Mouse (Mus musculus) hindbrain, embryonic 15.5 days (tissue): Measurements from ENCODE around the gene Rpl36. TPM values are rescaled to one million over a fixed set of nuclear protein-coding genes. Genes with fewer than 3 reads are reported as not detected.

Experiments
- ATAC-seq: fragments of 200-750 bp; cut with Nextera tagmentation; 2 replicates; pipeline ENCODE4 v1.8.0; 2017; ENCODE audit warnings: low read depth, moderate number of reproducible peaks, moderate TSS enrichment; ENCODE audit not compliant: low FRiP score
- H3K27ac ChIP-seq: fragments of 300-500 bp; sonication (generic); replicated peaks from 2 replicates; pipeline ENCODE4 v1.5.1; 2015; ENCODE audit warnings: mild to moderate bottlenecking, inconsistent platforms
- H3K27me3 ChIP-seq: fragments of 300-500 bp; sonication (generic); 2 replicates; pipeline ENCODE4 v1.6.1; 2015; ENCODE audit warnings: control low read depth, inconsistent platforms
- H3K36me3 ChIP-seq: fragments of 300-500 bp; sonication (generic); 2 replicates; pipeline ENCODE4 v1.6.1; 2015; ENCODE audit warnings: control low read depth, inconsistent platforms
- H3K4me1 ChIP-seq: fragments of 300-500 bp; sonication (generic); replicated peaks from 2 replicates; pipeline ENCODE4 v1.6.1; 2015; ENCODE audit warnings: control low read depth, inconsistent platforms
- H3K4me2 ChIP-seq: fragments of 300-500 bp; sonication (generic); 2 replicates; pipeline ENCODE4 v1.6.1; 2015; ENCODE audit warnings: moderate library complexity, mild to moderate bottlenecking, inconsistent platforms
- H3K4me3 ChIP-seq: fragments of 300-500 bp; sonication (generic); 2 replicates; pipeline ENCODE4 v1.5.1; 2015; ENCODE audit warnings: mild to moderate bottlenecking, inconsistent platforms
- H3K9ac ChIP-seq: fragments of 300-500 bp; sonication (generic); 2 replicates; pipeline ENCODE4 v1.6.1; 2015; ENCODE audit warnings: inconsistent platforms
- H3K9me3 ChIP-seq: fragments of 300-500 bp; sonication (generic); 2 replicates; pipeline ENCODE4 v1.6.1; 2016; ENCODE audit warnings: control low read depth, inconsistent platforms
- WGBS: fragments of 180-500 bp; shearing (Covaris S2); methylation state at CpG from one replicate; pipeline ENCODE4 v1.1.7; 2015; 5-methylcytosine and 5-hydroxymethylcytosine counted together
- polyA plus RNA-seq: library from polyadenylated mRNA; unstranded; fragments of >200 nt; fragmentation: Nextera tagmentation; extraction: Ambion mirVana; gene quantifications from 2 replicates; pipeline ENCODE4 v1.2.1, GENCODE M21; 2015

Gene Rpl36
- 939 and 1,057 TPM in 2 replicates for polyA plus RNA-seq

DNA sequence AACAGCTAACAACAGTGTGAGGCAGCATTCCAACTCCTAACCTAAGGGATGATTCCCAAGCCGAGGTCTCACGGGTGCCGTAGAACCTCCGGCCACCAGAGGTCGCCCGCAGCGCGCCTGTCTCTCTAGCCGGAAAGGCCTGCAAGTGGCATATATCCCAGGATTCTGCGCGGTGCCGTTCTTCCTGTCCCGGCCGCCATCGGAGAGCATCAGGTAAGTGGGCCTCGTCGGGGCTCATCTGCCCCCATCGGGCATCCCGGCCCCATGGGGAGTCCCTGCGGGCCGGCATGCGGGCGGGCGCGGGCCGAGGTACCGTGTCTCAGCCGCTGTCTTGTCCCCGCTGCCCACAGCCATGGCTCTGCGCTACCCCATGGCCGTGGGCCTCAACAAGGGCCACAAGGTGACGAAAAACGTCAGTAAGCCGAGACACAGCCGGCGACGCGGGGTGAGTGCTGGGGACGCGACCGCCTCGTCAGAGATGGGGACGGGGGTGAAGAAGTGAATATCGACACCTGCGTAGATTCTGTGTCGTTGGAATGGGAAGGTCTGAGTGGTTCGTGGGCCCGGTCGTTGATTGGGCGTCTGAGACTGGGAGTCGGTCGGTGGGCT lies at the start of gene Rpl36:
Gene Rpl36, plus strand, starts transcription at position 181 of the 609 bp plus-strand sequence.
- Histone ChIP-seq H3K4me1 (peaks cover 44% of the 10 kb centered on the region), H3K9ac (peak within 1 kb of the TSS; percentile 68), H3K27ac (peak within 1 kb of the TSS; percentile 94), H3K4me3 (peak within 1 kb of the TSS; percentile 77), H3K4me2 (peak within 1 kb of the TSS; percentile 70), H3K27me3 (no peaks in the 10 kb centered on the region), H3K9me3 (no peaks in the 10 kb centered on the region), H3K36me3 (peaks cover 22% of the 10 kb centered on the region)
- ATAC-seq, result peak; percentile 63
- WGBS, result 0% methylated on average over 52 of the region's 52 CpGs

DNA sequence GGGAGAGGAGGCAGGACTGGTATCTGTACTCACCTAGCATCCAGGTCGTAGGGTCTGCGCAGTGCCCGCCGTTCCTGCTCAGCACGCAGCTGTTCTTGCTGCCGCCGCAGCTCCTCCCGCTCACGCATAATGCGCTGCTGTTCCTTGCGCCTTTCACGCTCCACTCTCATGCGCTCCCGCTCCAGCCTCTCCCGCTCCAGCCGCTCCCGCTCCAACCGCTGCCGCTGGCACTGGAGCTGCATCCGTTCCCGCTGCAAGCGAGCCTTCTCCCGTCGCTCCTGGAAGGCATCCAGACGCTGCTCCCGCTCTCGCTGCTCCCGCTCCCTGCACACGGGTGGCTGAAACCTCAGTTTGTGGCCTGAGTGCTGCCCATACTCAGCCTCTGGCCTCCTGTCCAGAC lies 46.9 kb upstream of the Rpl36 start:
- H3K4me1 ChIP-seq, result no peaks in the 10 kb centered on the region
- H3K27me3 ChIP-seq, result no peaks in the 10 kb centered on the region
- H3K9me3 ChIP-seq, result no peaks in the 10 kb centered on the region
- H3K36me3 ChIP-seq, result peaks cover 96% of the 10 kb centered on the region
- H3K27ac ChIP-seq, result no peak overlapping the region
- H3K4me3 ChIP-seq, result no peak overlapping the region
- no peak overlapping the region for H3K9ac ChIP-seq
- no peak for ATAC-seq
- H3K4me2 ChIP-seq, result no peak overlapping the region
- 94% methylated on average over 29 of the region's 29 CpGs for WGBS

DNA sequence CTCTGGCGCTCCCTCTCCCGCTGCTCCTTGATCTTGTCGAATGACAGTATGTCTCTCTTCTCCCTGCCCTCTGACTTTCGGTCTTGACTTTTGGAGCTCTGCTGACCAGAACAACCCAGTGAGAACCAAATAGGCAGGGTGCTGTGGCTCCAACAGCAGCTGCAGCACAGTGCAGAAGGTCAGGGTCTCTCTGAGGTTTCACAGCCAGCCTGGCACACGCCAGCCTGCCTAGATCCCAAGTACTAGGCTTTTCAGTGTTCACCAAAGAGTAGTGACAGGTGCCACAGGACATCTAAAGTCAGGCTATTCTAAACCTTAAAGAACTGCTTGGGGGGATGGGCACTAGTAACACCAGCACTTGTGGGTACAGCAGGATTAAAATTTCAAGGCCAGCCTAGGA lies 46.3 kb upstream of the Rpl36 start:
- ATAC-seq, result no peak
- Histone ChIP-seq H3K27me3 (no peaks in the 10 kb centered on the region), H3K27ac (no peak overlapping the region), H3K4me2 (no peak overlapping the region), H3K9me3 (no peaks in the 10 kb centered on the region), H3K4me1 (no peaks in the 10 kb centered on the region), H3K9ac (no peak overlapping the region), H3K36me3 (peaks cover 98% of the 10 kb centered on the region), H3K4me3 (no peak overlapping the region)
- WGBS, result 96% methylated on average over 5 of the region's 5 CpGs

DNA sequence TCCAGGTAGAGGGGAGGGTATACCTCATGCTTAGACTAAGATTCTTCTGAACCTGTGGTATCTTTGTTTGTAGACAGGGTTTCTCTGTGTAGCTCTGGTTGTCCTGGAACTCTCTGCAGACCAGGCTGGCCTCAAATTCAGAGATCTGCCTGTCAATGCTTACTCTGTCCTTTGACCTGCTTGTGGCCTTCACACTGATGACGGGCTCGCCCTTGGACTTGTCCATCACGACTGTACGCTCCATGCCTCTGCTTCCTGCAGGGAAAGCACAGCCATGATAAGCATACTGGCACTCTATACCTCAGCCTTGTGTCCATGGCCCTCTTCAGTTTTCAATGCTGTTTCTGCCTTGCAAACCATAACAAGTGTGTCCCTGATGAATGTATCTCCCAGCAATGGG lies 45.8 kb upstream of the Rpl36 start:
- Histone ChIP-seq H3K9ac (no peak overlapping the region), H3K4me2 (no peak overlapping the region), H3K27me3 (no peaks in the 10 kb centered on the region), H3K4me3 (no peak overlapping the region), H3K9me3 (no peaks in the 10 kb centered on the region), H3K4me1 (no peaks in the 10 kb centered on the region), H3K27ac (no peak overlapping the region), H3K36me3 (peaks cover 95% of the 10 kb centered on the region)
- WGBS, result 96% methylated on average over 4 of the region's 4 CpGs
- no peak for ATAC-seq

DNA sequence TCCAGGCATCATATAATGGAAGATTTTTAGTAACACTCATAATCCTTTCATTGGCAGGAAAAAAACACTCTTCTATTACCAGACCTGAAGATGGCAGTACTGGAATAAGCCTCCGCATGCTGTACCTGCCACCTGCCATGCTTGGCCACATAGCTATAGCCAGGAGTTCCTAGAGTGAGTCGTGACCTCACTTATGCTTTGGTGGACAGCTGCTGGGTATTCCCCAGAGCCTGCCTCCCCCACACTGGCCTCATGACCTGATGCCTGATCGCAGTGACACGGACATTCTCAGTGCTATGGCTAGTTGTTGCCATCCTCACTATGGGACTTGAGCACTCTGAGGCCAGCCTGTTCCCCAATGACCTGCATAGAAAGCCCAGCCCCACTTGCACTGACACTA lies 42.9 kb upstream of the Rpl36 start:
- Histone ChIP-seq H3K4me1 (no peaks in the 10 kb centered on the region), H3K36me3 (peaks cover 87% of the 10 kb centered on the region), H3K4me2 (no peak overlapping the region), H3K9ac (no peak overlapping the region), H3K4me3 (no peak overlapping the region), H3K27me3 (no peaks in the 10 kb centered on the region), H3K27ac (no peak overlapping the region), H3K9me3 (no peaks in the 10 kb centered on the region)
- WGBS, result 90% methylated on average over 4 of the region's 4 CpGs
- no peak for ATAC-seq

DNA sequence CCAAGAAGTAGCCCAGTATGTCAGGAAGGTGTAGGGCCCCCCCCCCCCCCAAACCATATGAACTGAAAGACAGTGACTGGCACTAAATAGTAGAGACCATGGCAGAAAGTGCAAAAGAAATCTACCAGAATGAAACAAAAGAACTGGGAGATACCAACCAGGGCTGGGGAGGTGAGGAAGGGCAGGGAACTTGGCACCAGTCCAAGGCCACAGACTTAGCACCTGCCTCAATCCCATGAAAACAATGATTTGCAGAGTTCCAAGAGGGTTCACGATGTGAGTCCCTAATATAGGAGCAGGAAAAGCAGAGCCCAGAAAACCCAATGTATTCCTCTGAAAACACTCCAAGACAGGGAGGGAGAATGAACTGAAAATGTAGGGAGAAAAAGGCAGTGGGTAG lies 41.1 kb upstream of the Rpl36 start:
- H3K4me1 ChIP-seq, result no peaks in the 10 kb centered on the region
- H3K4me3 ChIP-seq, result no peak overlapping the region
- H3K27me3 ChIP-seq, result no peaks in the 10 kb centered on the region
- no peak overlapping the region for H3K9ac ChIP-seq
- peaks cover 80% of the 10 kb centered on the region for H3K36me3 ChIP-seq
- 38% methylated on average over 1 of the region's 1 CpGs for WGBS
- no peak overlapping the region for H3K27ac ChIP-seq
- no peak overlapping the region for H3K4me2 ChIP-seq
- no peaks in the 10 kb centered on the region for H3K9me3 ChIP-seq
- ATAC-seq, result no peak

GRCm38 (mm10) chr17:56572939-56573338 lies 40.3 kb upstream of the Rpl36 start:
- Histone ChIP-seq H3K4me3 (no peak overlapping the region), H3K9me3 (no peaks in the 10 kb centered on the region), H3K36me3 (peaks cover 80% of the 10 kb centered on the region), H3K4me1 (no peaks in the 10 kb centered on the region), H3K9ac (no peak overlapping the region), H3K27ac (no peak overlapping the region), H3K27me3 (no peaks in the 10 kb centered on the region), H3K4me2 (no peak overlapping the region)
- no peak for ATAC-seq
- WGBS, result 89% methylated on average over 3 of the region's 3 CpGs

DNA sequence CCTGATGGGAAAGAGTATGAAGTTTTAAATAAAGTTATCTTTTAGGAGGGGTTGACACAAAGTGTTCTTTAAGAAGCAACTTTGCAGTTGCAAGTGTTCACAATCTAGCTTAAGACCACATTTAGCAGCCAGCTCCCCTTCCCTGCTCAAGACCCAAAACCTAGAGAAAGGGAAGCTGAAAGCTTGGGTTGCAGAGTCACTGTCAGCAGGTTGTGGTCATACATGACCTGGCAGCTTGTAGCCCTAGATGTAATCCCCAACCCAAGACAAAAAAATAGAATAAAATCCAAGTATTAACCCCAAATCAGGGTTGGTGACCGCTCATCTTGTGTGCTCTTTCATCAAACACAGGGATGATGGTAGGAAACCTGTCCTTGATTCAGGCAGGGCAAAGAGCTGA lies 30.1 kb upstream of the Rpl36 start:
- Histone ChIP-seq H3K36me3 (peaks cover 33% of the 10 kb centered on the region), H3K9me3 (no peaks in the 10 kb centered on the region), H3K4me2 (peak overlapping the region; percentile 90), H3K27ac (peak overlapping the region; percentile 96; the same call in 1 of the 2 replicates), H3K9ac (peak overlapping the region; percentile 91), H3K27me3 (no peaks in the 10 kb centered on the region), H3K4me3 (peak overlapping the region; percentile 91), H3K4me1 (peaks cover 51% of the 10 kb centered on the region)
- no peak for ATAC-seq
- WGBS, result 81% methylated on average over 1 of the region's 1 CpGs

DNA sequence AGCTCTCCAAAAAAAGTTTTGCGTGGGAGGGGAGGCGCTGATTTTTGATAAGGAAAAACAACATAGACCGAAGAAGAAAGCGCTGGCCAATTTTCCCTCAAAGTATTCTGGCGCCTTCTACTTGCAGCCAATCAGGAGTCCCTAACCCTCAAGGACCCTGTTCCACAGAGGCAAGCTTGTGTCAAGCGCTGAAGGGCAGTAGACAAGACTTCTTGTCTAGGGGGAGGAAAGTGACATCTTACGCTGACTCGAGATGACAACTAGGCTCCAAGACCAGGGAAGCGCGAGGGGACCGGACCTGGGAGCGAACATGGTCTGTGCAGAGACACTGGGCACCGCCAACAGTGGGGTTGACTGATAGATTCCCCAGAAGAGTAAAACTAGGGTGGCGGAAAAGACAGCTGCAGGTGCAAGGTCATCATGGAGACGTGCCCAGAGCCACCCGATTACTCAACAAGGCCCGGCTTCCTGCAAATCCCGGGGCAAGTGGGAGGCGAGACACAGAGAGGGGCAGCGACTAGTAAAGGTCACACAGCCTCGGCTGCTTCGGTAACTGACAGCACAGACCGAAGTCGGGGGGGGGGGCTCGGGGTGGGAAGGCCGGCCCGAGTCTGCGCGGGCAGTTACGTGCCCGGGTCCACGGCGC lies 29.5 kb upstream of the Rpl36 start:
- H3K27ac ChIP-seq, result peak overlapping the region; percentile 96
- no peak for ATAC-seq
- peak overlapping the region; percentile 91 for H3K4me3 ChIP-seq
- H3K27me3 ChIP-seq, result no peaks in the 10 kb centered on the region
- no peaks in the 10 kb centered on the region for H3K9me3 ChIP-seq
- H3K9ac ChIP-seq, result peak overlapping the region; percentile 91
- WGBS, result 3% methylated on average over 25 of the region's 33 CpGs
- H3K4me1 ChIP-seq, result peaks cover 56% of the 10 kb centered on the region
- H3K36me3 ChIP-seq, result peaks cover 31% of the 10 kb centered on the region
- H3K4me2 ChIP-seq, result peak overlapping the region; percentile 90

GRCm38 (mm10) chr17:56584257-56585130 lies 28.7 kb upstream of the Rpl36 start, which contains the start of the genes Safb2 and Safb:
TSS of gene Safb2 (minus strand) at chr17:56584585.
TSS of gene Safb (plus strand) at chr17:56584825.
- peak; percentile 96 for ATAC-seq
- Histone ChIP-seq H3K4me1 (peaks cover 60% of the 10 kb centered on the region), H3K4me2 (peak within 1 kb of the TSS; percentile 90), H3K27ac (peak within 1 kb of the TSS; percentile 96), H3K4me3 (peak within 1 kb of the TSS; percentile 96), H3K27me3 (no peaks in the 10 kb centered on the region), H3K9ac (peak within 1 kb of the TSS; percentile 92), H3K36me3 (peaks cover 36% of the 10 kb centered on the region), H3K9me3 (no peaks in the 10 kb centered on the region)
- WGBS, result under 1% methylated on average over 80 of the region's 101 CpGs

DNA sequence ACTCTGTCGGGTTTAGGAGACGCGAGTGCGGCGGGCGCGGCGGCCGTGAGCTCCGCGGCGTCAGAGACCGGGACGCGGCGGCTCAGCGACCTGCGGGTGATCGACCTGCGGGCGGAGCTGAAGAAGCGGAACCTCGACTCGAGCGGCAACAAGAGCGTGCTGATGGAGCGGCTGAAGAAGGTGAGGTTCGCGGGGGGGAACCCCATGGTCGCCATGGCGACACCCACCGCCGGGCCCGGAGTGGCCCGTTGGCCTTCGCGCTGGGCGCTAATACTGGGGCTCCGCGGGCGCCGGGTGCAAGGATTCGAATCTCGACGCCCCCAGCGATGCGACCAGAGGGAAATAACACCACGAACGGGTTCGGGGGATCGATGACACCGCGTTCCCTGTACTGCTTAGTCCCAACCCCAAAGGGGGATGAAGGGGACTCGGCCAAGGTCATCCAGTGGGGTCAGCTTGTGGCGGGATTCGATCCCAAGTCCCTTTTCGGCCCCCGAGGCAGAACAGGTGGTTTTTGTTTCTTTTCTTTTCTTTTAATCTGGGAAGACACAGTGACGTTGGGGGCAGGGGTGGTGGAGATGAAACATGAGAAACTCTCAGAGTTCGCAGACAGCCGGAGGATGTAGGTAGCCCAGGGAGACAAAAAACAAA lies 27.9 kb upstream of the Rpl36 start:
- Histone ChIP-seq H3K9ac (peak overlapping the region; percentile 92), H3K9me3 (no peaks in the 10 kb centered on the region), H3K27me3 (no peaks in the 10 kb centered on the region), H3K27ac (peak overlapping the region; percentile 95), H3K4me2 (peak overlapping the region; percentile 87), H3K4me1 (peaks cover 62% of the 10 kb centered on the region), H3K36me3 (peaks cover 42% of the 10 kb centered on the region), H3K4me3 (peak overlapping the region; percentile 96)
- WGBS, result under 1% methylated on average over 61 of the region's 61 CpGs
- peak; percentile 20; the same call in 1 of the 2 replicates for ATAC-seq
